Mouse (Mus musculus) heart, postnatal 36 days (tissue): ENCODE data around the gene Chpt1. TPM values are rescaled to one million over a fixed set of nuclear protein-coding genes. Genes with fewer than 3 reads are reported as not detected.
"Not testable (repeated sequence)": the region's sequence is repeated elsewhere in the genome, so short reads cannot be mapped to it uniquely, and the experiment has no call there.

Experiments
- DNase-seq, 2 experiments: peaks; one replicate each; pipeline ENCODE4 v3.0.0; 2021 to 2022
- intact Hi-C: fragments of 180-260 bp; cut with DNase I; formaldehyde crosslinking; loops from one replicate; pipeline ENCODE4 v1.15.1; 2025
- total RNA-seq, 2 experiments: library from RNA; stranded (reverse); gene quantifications; 2 replicates each; pipeline ENCODE4 v1.2.3; 2021

The Chpt1 gene
- total RNA-seq, 2 experiments from 2014 or later, result 321 to 351 TPM

GRCm38 (mm10) chr10:88499993-88500392 lies 3.9 kb downstream of the Chpt1 start:
- intact Hi-C loops, result loop anchor here (5.0 to 10.0 kb wide), 4 partner anchors 123 to 325 kb away; partner anchors contain the start of genes Dram1, Gnptab, Utp20 and Washc3
- DNase-seq, result no peak

GRCm38 (mm10) chr10:88496864-88497564 lies 6.9 kb downstream of the Chpt1 start:
- DNase-seq, result no peak
- intact Hi-C loops, result no loop called here

DNA sequence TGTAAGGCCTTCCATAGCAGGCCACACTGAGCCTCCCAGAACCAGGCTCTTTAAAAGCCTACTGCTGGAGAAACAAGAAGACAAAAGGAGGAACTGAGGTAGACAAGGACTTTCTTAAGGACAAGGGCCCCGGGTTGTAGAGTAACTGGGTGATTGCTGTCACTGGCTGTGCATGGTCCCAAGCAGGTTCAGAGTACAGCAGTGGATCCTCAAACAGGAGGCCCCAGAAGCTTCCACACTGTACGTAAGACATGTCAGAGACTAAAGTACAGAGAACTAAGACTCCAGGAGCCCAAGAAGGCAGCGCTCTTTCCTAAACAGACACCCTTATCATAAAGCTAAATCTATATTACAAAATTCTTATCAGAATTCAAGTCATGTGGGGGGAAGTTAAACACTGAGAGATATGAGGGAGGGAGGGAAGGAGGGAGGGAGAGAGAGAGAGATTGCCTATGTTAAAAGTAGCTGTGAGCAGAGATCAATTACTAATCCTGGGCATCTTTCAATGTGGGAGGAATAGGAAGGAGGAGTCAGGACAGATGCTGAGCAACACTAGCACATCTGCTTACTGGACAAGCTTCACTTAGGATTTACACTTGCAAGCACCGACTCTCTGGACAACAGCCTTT lies 8.8 kb downstream of the Chpt1 start:
- DNase-seq, result no peak
- intact Hi-C loops, result no loop called here

- intact Hi-C loops, result no loop called here
- DNase-seq, result no peak
These were observed 11.2 kb downstream of the Chpt1 start for GRCm38 (mm10) chr10:88492658-88493057.

DNA sequence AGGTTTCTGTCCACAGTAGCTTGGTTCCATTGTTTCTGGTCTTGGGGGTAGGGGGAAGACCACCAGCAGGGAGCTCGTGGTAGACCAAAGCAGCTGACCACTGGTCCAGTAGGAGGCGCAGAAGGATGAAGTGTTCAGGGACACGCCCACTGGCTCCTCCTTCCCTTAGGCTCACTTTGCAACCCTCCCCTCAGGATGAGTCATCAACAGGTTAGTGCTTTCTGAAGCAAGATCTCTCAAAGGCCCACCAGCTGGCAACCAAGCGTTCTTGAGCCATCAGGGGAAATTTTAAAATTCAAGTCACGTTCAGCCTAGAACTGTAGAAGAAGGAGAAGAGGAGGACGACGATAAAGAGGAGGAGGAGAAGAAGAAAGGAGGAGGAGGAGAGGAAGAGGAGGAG lies 12.2 kb downstream of the Chpt1 start:
- intact Hi-C loops, result no loop called here
- no peak for DNase-seq

- DNase-seq, result no peak
- intact Hi-C loops, result loop anchor here (5.0 kb wide), 1 partner anchor 179 kb away; no protein-coding TSS in a partner anchor
These were observed 15.2 kb downstream of the Chpt1 start for GRCm38 (mm10) chr10:88488629-88489028.

- DNase-seq, intact Hi-C loops: not testable (repeated sequence)
These were observed 21.0 kb downstream of the Chpt1 start for GRCm38 (mm10) chr10:88482866-88483265.

DNA sequence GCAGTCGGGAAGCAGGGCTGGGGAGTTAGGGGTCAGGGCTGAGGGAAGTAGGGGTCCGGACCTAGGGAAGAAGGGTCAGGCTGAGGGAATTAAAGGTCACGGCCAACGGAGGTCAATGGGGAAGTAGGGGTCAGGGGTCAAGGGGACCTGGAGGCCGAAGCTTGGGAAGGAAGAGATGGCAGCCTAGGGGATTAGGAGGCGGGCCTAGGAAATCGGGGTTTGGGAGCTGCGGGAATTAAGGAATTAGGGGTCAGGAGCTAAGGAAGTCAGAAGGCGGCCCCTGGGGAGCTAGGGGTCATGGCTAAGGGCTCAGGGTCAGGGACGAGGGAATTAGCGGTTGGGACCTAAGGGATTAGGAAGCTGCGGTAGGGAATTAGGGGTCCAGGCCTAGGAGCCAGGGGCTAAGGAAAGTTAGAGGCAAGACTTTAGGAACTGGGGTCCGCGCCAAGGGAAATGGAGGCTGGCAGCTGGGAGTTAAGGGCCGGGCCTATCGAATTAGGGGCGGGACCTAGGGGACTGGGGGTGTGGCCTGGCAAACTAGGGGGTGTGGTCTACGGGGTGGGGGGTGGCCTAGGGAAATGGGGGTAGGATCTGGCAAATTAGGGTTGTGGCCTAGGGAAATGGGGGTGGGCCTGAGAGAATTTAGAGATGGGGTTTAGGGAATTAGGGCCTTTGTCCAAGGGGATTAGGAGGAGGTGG lies 43.6 kb downstream of the Chpt1 start:
- no peak for DNase-seq
- intact Hi-C loops, result no loop called here

GRCm38 (mm10) chr10:88459502-88459992 lies 44.3 kb downstream of the Chpt1 start, which contains the start of gene Sycp3:
Gene Sycp3, plus strand, starts transcription at chr10:88459569.
- intact Hi-C loops, result no loop called here
- no peak for DNase-seq

DNA sequence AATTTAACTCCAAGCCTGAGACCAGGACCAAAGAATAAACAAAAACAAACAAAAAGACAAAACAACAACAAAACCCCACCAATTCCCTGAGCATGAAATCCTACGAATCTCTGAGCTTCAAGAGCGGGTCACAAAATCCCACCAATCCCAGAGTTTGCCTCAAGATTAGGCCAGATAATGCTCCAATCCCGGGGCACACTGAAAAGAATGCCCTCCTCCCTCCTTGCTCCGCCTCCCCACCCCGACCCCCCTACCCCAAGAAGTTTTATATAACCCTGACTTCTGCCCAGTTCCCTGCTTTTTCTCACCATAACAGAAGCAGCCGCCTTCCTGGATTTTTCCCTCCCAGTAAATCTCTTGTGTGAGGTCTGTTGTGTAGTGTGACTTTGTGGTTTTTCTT lies 46.1 kb downstream of the Chpt1 start:
- intact Hi-C loops, result no loop called here
- no peak for DNase-seq

DNA sequence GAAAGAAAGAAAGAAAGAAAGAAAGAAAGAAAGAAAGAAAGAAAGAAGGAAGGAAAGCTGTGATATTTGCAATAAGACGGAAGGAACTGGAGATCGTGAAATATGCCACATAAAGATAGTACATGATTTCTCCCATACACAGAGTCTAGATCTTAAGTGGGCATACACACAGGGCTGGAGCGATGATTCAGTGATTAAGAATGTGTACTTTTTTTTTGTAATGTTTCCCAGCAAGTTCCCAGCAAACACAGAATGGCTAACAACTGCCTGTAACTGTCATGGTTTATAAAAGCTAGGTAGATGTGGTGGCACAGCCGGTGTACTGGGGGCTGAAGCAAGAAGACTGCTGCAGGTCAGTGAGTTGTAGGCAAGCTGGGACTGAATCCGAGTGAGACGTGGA lies 51.9 kb downstream of the Chpt1 start:
- intact Hi-C loops, result no loop called here
- no peak for DNase-seq

- intact Hi-C loops, result no loop called here
- peak; percentile 27 to 28 for DNase-seq
These were observed 52.7 kb downstream of the Chpt1 start for GRCm38 (mm10) chr10:88451221-88451620.

GRCm38 (mm10) chr10:88441224-88441623 lies 62.6 kb downstream of the Chpt1 start:
- DNase-seq, result no peak
- intact Hi-C loops, result no loop called here

GRCm38 (mm10) chr10:88427998-88428397 lies 75.9 kb downstream of the Chpt1 start:
- intact Hi-C loops, result no loop called here
- no peak for DNase-seq

GRCm38 (mm10) chr10:88426896-88427295 lies 77.0 kb downstream of the Chpt1 start:
- no peak for DNase-seq
- intact Hi-C loops, result loop anchor here (1.0 kb wide), 1 partner anchor 51 kb away; no protein-coding TSS in a partner anchor

GRCm38 (mm10) chr10:88426158-88426816 lies 77.6 kb downstream of the Chpt1 start:
- intact Hi-C loops, result loop anchor here (1.0 kb wide), 1 partner anchor 50 kb away; no protein-coding TSS in a partner anchor
- peak; percentile 52 to 60 for DNase-seq

- intact Hi-C loops, result no loop called here
- DNase-seq, result no peak
These were observed 83.0 kb downstream of the Chpt1 start for GRCm38 (mm10) chr10:88420655-88421435.

- intact Hi-C loops, result no loop called here
These were observed 83.7 kb downstream of the Chpt1 start for GRCm38 (mm10) chr10:88420141-88420541.

GRCm38 (mm10) chr10:88417686-88418085 lies 86.2 kb downstream of the Chpt1 start:
- DNase-seq, result no peak
- intact Hi-C loops, result no loop called here

More at GRCm38 (mm10) chr10:88420141-88420541, 83.7 kb downstream of the Chpt1 start:
- no peak for DNase-seq
